Mouse (Mus musculus) ZHBTc4 (cell line): ENCODE measurements around the gene Pomgnt1.
A peak's percentile ranks its signal among the peaks of the same experiment; 100 is the strongest.

Source experiments
- DNase-seq: peaks from one replicate; pipeline ENCODE4 v3.0.0-alpha.2; 2011; ENCODE audit warnings: low read depth, low spot score

The Pomgnt1 gene

GRCm38 (mm10) chr4:116137421-116137996 lies 13.9 kb downstream of the Pomgnt1 start:
- DNase-seq, result no peak

GRCm38 (mm10) chr4:116140801-116141574 lies 17.3 kb downstream of the Pomgnt1 start:
- DNase-seq, result peak; percentile 70

GRCm38 (mm10) chr4:116141736-116142135 lies 18.1 kb downstream of the Pomgnt1 start:
- peak; percentile 59 for DNase-seq

- no peak for DNase-seq
These were observed 18.6 kb downstream of the Pomgnt1 start for GRCm38 (mm10) chr4:116142269-116142668.

GRCm38 (mm10) chr4:116143317-116143811 lies 19.7 kb downstream of the Pomgnt1 start:
- DNase-seq, result no peak

GRCm38 (mm10) chr4:116143891-116144717 lies 20.5 kb downstream of the Pomgnt1 start:
- peak; percentile 62 for DNase-seq

GRCm38 (mm10) chr4:116149812-116150155 lies 26.1 kb downstream of the Pomgnt1 start:
- DNase-seq, result no peak

- peak; percentile 68 for DNase-seq
These were observed 26.7 kb downstream of the Pomgnt1 start for GRCm38 (mm10) chr4:116150156-116150861.

GRCm38 (mm10) chr4:116150862-116151221 lies 27.2 kb downstream of the Pomgnt1 start:
- no peak for DNase-seq

- DNase-seq, result no peak
These were observed 27.6 kb downstream of the Pomgnt1 start, which contains the start of gene Lurap1 for GRCm38 (mm10) chr4:116151238-116151637. Lurap1 (minus strand) TSS chr4:116151338.

GRCm38 (mm10) chr4:116152702-116153101 lies 29.1 kb downstream of the Pomgnt1 start:
- DNase-seq, result no peak

- DNase-seq, result no peak
These were observed 34.2 kb downstream of the Pomgnt1 start for GRCm38 (mm10) chr4:116157882-116158281.

GRCm38 (mm10) chr4:116159912-116160311 lies 36.3 kb downstream of the Pomgnt1 start:
- peak; percentile 53 for DNase-seq

- DNase-seq, result no peak
These were observed 37.1 kb downstream of the Pomgnt1 start for GRCm38 (mm10) chr4:116160769-116161168.

GRCm38 (mm10) chr4:116162142-116162541 lies 38.5 kb downstream of the Pomgnt1 start:
- DNase-seq, result no peak

- no peak for DNase-seq
These were observed 41.3 kb downstream of the Pomgnt1 start for GRCm38 (mm10) chr4:116164759-116165554.

- DNase-seq, result no peak
These were observed 42.2 kb downstream of the Pomgnt1 start for GRCm38 (mm10) chr4:116165708-116166407.

GRCm38 (mm10) chr4:116167404-116167803 lies 43.8 kb downstream of the Pomgnt1 start, which contains the start of gene Tspan1:
Tspan1 (minus strand) TSS chr4:116167601.
- peak; percentile 46 for DNase-seq

GRCm38 (mm10) chr4:116168617-116169352 lies 45.1 kb downstream of the Pomgnt1 start:
- peak; percentile 50 for DNase-seq
